In genomic region chr13:49127844-49128631, GRCm38 (mm10) we compare ENCODE assay signal across 8 mouse cellular contexts. TPM values are rescaled to one million over a fixed set of nuclear protein-coding genes. Genes with fewer than 3 reads are reported as not detected.
A peak's percentile ranks its signal among the peaks of the same experiment; 100 is the strongest.
DNase-seq lines count a peak whose midpoint lies in the region; ATAC-seq lines count a peak whose summit lies in the region.

No protein-coding gene starts in this region.

- no peak for ATAC-seq in heart, embryonic 14.5 days (ENCODE audit: insufficient number of reproducible peaks, insufficient read depth, low FRiP score, low read depth)
- peak; percentile 44; the same call in 1 of the 2 replicates for ATAC-seq in midbrain, embryonic 14.5 days (ENCODE audit: low FRiP score, low TSS enrichment)
- ATAC-seq in liver, embryonic 11.5 days (replicated peaks; ENCODE audit: low FRiP score): no peak
- ATAC-seq in megakaryocyte, adult 5-6 weeks (ENCODE audit: poor library complexity, severe bottlenecking): no peak

- no peaks in the 10 kb centered on the region for H3K27me3 ChIP-seq in heart, embryonic 14.5 days (ENCODE audit: control insufficient read depth, insufficient read depth, low read length)
- no peaks in the 10 kb centered on the region for H3K27me3 ChIP-seq in midbrain, embryonic 14.5 days (ENCODE audit: control insufficient read depth, insufficient read depth, low read length)
- no peaks in the 10 kb centered on the region for H3K27me3 ChIP-seq in liver, embryonic 11.5 days (replicated peaks; ENCODE audit: control insufficient read depth, insufficient read depth, low read length)

- no peak overlapping the region for H3K27ac ChIP-seq in heart, embryonic 14.5 days (replicated peaks in 1 of 2; ENCODE audit: control insufficient read depth in 1 of 2, insufficient read depth in 1 of 2, low read depth in 2 of 2, low read length in 2 of 2)
- peak overlapping the region; percentile 71 for H3K27ac ChIP-seq in midbrain, embryonic 14.5 days (replicated peaks; ENCODE audit: low read depth, low read length)
- H3K27ac ChIP-seq in liver, embryonic 11.5 days (ENCODE audit: low read depth, low read length): no peak overlapping the region

- no peaks in the 10 kb centered on the region for H3K36me3 ChIP-seq in heart, embryonic 14.5 days (ENCODE audit: control insufficient read depth, insufficient read depth, low read length)
- H3K36me3 ChIP-seq in midbrain, embryonic 14.5 days (ENCODE audit: control insufficient read depth, insufficient read depth, low read length): no peaks in the 10 kb centered on the region
- H3K36me3 ChIP-seq in liver, embryonic 11.5 days (ENCODE audit: control insufficient read depth, insufficient read depth, low read length): no peaks in the 10 kb centered on the region

- H3K9me3 ChIP-seq in heart, embryonic 14.5 days (ENCODE audit: control insufficient read depth, low read length): no peaks in the 10 kb centered on the region
- H3K9me3 ChIP-seq in midbrain, embryonic 14.5 days (ENCODE audit: control insufficient read depth, low read length): no peaks in the 10 kb centered on the region
- no peaks in the 10 kb centered on the region for H3K9me3 ChIP-seq in liver, embryonic 11.5 days (ENCODE audit: control insufficient read depth, low read length)

- WGBS in heart, embryonic 14.5 days: 35% methylated on average over 15 of the region's 15 CpGs
- WGBS in midbrain, embryonic 14.5 days: 17% methylated on average over 15 of the region's 15 CpGs
- 65% methylated on average over 15 of the region's 15 CpGs for WGBS in liver, embryonic 11.5 days

- peak; percentile 39 to 51 for DNase-seq in heart, adult 18-20 months
- no peak for DNase-seq in heart, postnatal 25 days (ENCODE audit: low spot score)
- peak; percentile 65 for DNase-seq in cerebellum, adult 9-10 months
- DNase-seq in midbrain, embryonic 14.5 days: peak; percentile 71
- DNase-seq in liver, embryonic 11.5 days (ENCODE audit: low spot score): no peak
- no peak for DNase-seq in testis, postnatal 14 days (ENCODE audit: low spot score)

- no peak overlapping the region for H3K9ac ChIP-seq in heart, embryonic 14.5 days (ENCODE audit: low read length)
- H3K9ac ChIP-seq in midbrain, embryonic 14.5 days (replicated peaks; ENCODE audit: low read length): peak overlapping the region; percentile 26; the same call in 1 of the 2 replicates
- H3K9ac ChIP-seq in liver, embryonic 11.5 days (ENCODE audit: low read depth, low read length): no peak overlapping the region

- intact Hi-C loops in heart, postnatal 25 days (cut with DNase I): no loop called here

- H3K4me2 ChIP-seq in heart, embryonic 14.5 days (ENCODE audit: low read length): peak overlapping the region; percentile 32
- peak overlapping the region; percentile 40 for H3K4me2 ChIP-seq in midbrain, embryonic 14.5 days (ENCODE audit: low read length)
- H3K4me2 ChIP-seq in liver, embryonic 11.5 days: no peak overlapping the region

- no peak overlapping the region for H3K4me3 ChIP-seq in heart, embryonic 14.5 days (ENCODE audit: control insufficient read depth in 1 of 2, insufficient read depth in 1 of 2, low read depth in 1 of 2, low read length in 2 of 2)
- no peak overlapping the region for H3K4me3 ChIP-seq in midbrain, embryonic 14.5 days (replicated peaks; ENCODE audit: low read depth, low read length)
- no peak overlapping the region for H3K4me3 ChIP-seq in liver, embryonic 11.5 days (ENCODE audit: low read depth, low read length)

- H3K4me1 ChIP-seq in heart, embryonic 14.5 days (ENCODE audit: control insufficient read depth in 2 of 2, insufficient read depth in 2 of 2, low read length in 2 of 2): peaks cover 31 to 45% of the 10 kb centered on the region in 2 experiments
- peaks cover 58% of the 10 kb centered on the region for H3K4me1 ChIP-seq in midbrain, embryonic 14.5 days (ENCODE audit: control insufficient read depth, insufficient read depth, low read length)
- no peaks in the 10 kb centered on the region; the same call in 1 of the 2 replicates for H3K4me1 ChIP-seq in liver, embryonic 11.5 days (replicated peaks; ENCODE audit: control insufficient read depth, insufficient read depth, low read length)

RNA-seq across cellular contexts. Expression of gene Wnk2, which starts 19.8 kb away (rescaled TPM):
- total RNA-seq in heart, adult 18-20 months (2021): 10 to 100 TPM; 70.1 to 70.9 TPM
- total RNA-seq in heart, postnatal 25 days (2021): 10 to 100 TPM; 71.4 to 78.2 TPM
- polyA plus RNA-seq in heart, embryonic 14.5 days (2014; fragmentation: Nextera tagmentation; extraction: Ambion mirVana): 2.5 and 2.6 TPM in 2 replicates
- 27.1 and 29.0 TPM in 2 replicates for polyA plus RNA-seq in midbrain, embryonic 14.5 days (2014; fragmentation: Nextera tagmentation; extraction: Ambion mirVana)
- polyA plus RNA-seq in liver, embryonic 11.5 days (2014; fragmentation: Nextera tagmentation; extraction: Ambion mirVana): 0.34 and 0.45 TPM in 2 replicates
- total RNA-seq in megakaryocyte, adult 5-6 weeks (2015): 0.66 and 1.6 TPM in 2 replicates
- total RNA-seq in megakaryocyte, adult 5-6 weeks (2017): 0.33 and 0.48 TPM in 2 replicates

RNA-seq across cellular contexts. Expression of gene Ninj1, which starts 59.2 kb away (rescaled TPM):
- 100 to 1,000 TPM; 122 to 123 TPM for total RNA-seq in heart, adult 18-20 months (2021)
- 100 to 1,000 TPM; 101 to 109 TPM for total RNA-seq in heart, postnatal 25 days (2021)
- polyA plus RNA-seq in heart, embryonic 14.5 days (2014; fragmentation: Nextera tagmentation; extraction: Ambion mirVana): 85.5 and 87.7 TPM in 2 replicates
- 15.3 and 22.0 TPM in 2 replicates for polyA plus RNA-seq in midbrain, embryonic 14.5 days (2014; fragmentation: Nextera tagmentation; extraction: Ambion mirVana)
- polyA plus RNA-seq in liver, embryonic 11.5 days (2014; fragmentation: Nextera tagmentation; extraction: Ambion mirVana): 54.2 and 59.8 TPM in 2 replicates
- total RNA-seq in megakaryocyte, adult 5-6 weeks (2015): 76.1 and 81.6 TPM in 2 replicates
- 33.4 and 48.2 TPM in 2 replicates for total RNA-seq in megakaryocyte, adult 5-6 weeks (2017)

Comparison
In these comparisons a context has a peak if more than half of its experiments do, and no peak if none do; other contexts are left out.
1. DNase-seq: peak in heart, adult 18-20 months (2 of 2), cerebellum, adult 9-10 months (single experiment) and midbrain, embryonic 14.5 days (single experiment); none in heart, postnatal 25 days (single experiment), liver, embryonic 11.5 days (single experiment) and testis, postnatal 14 days (single experiment).
2. RNA of gene Wnk2, which starts 19.8 kb away (total RNA-seq): 71.4 to 78.2 TPM in heart, postnatal 25 days and 70.1 to 70.9 TPM in heart, adult 18-20 months; 0.33 to 1.6 TPM in megakaryocyte, adult 5-6 weeks; every median in the first group is over 10 times any median in the second.